Mouse (Mus musculus): Measurements from ENCODE around the gene Rhobtb1.

- no peak for TF ChIP-seq CTCF (IDR thresholded peaks at IDR 0.05; ENCODE audit: borderline replicate concordance, control insufficient read depth, extremely low read depth, insufficient read depth, low read length, poor library complexity)
- no peak for TF ChIP-seq POLR2A (IDR thresholded peaks at IDR 0.05; ENCODE audit: control insufficient read depth, extremely low read depth, insufficient read depth, low read length, poor library complexity)
These were observed 62.2 kb downstream of the Rhobtb1 start for GRCm38 (mm10) chr10:69213451-69213877.

Data from thymus, adult 2 months (tissue).